In genomic region chr1:161728546-161729206, GRCm38 (mm10) we compare ENCODE assay signal across 14 mouse cellular contexts. TPM values are rescaled to one million over a fixed set of nuclear protein-coding genes. Genes with fewer than 3 reads are reported as not detected.
"Had no signal": no experiment of that assay in that cellular context is flagged by ENCODE, and none has a peak within 500 bp of the region (broad histone marks: within the 10 kb centered on the region; RNA-seq: fewer than 3 reads in every experiment).

No protein-coding gene starts in this region.

- H3K4me3 ChIP-seq: limb, embryonic 13.5 days; midbrain, embryonic 10.5 days; stomach, embryonic 15.5 days had no signal

- H3K9ac ChIP-seq: limb, embryonic 13.5 days; liver, embryonic 14.5 days; stomach, embryonic 15.5 days had no signal

- H3K9me3 ChIP-seq: limb, embryonic 13.5 days; midbrain, embryonic 10.5 days; stomach, embryonic 15.5 days had no signal

- H3K4me1 ChIP-seq: limb, embryonic 13.5 days; midbrain, embryonic 10.5 days; stomach, embryonic 15.5 days had no signal

- DNase-seq: kidney, adult 11 months; left cerebral cortex, postnatal 4 days; lung, adult 18-20 months; midbrain, embryonic 14.5 days; spleen, adult 18-20 months; thymus, adult 2 months; thymus, postnatal 4 days had no signal

- H3K27ac ChIP-seq: limb, embryonic 13.5 days; liver, embryonic 14.5 days; midbrain, embryonic 10.5 days; stomach, embryonic 15.5 days had no signal

- H3K27me3 ChIP-seq: limb, embryonic 13.5 days; stomach, embryonic 15.5 days had no signal

- H3K4me2 ChIP-seq: limb, embryonic 13.5 days; stomach, embryonic 15.5 days had no signal

- H3K36me3 ChIP-seq: limb, embryonic 13.5 days; midbrain, embryonic 10.5 days; stomach, embryonic 15.5 days had no signal

RNA-seq across cellular contexts. Expression of gene Fasl, which starts 59.6 kb away (rescaled TPM):
- total RNA-seq: layer of hippocampus, postnatal 14 days had no signal
- polyA plus RNA-seq: kidney, embryonic 16.5 days; limb, embryonic 13.5 days; lung, embryonic 16.5 days; midbrain, embryonic 10.5 days; midbrain, embryonic 14.5 days; stomach, embryonic 15.5 days had no signal
